In genomic region chr1:151564377-151564776, GRCm38 (mm10) we compare ENCODE assay signal across 9 mouse cellular contexts. TPM values are rescaled to one million over a fixed set of nuclear protein-coding genes. Genes with fewer than 3 reads are reported as not detected.
DNase-seq lines count a peak whose midpoint lies in the region; ATAC-seq lines count a peak whose summit lies in the region.
"Had no signal": no experiment of that assay in that cellular context is flagged by ENCODE, and none has a peak within 500 bp of the region (broad histone marks: within the 10 kb centered on the region; RNA-seq: fewer than 3 reads in every experiment).

No protein-coding gene starts in this region.

- DNase-seq in MN1 (ENCODE audit: low spot score) = peak; percentile 87
- peak; percentile 56 for DNase-seq in cerebellum, adult 8-10 months
- peak; percentile 72 to 91 for DNase-seq in layer of hippocampus, postnatal 25 days (ENCODE audit: extremely low spot score in 1 of 2, low spot score in 1 of 2)
- peak; percentile 87 for DNase-seq in lung, postnatal 36 days
- peak; percentile 81 for DNase-seq in retina, embryonic 14.5 days (ENCODE audit: low spot score)
- DNase-seq in thymus, postnatal 25 days = peak; percentile 68

- H3K27ac ChIP-seq in hindbrain, embryonic 15.5 days (replicated peaks) = no peak overlapping the region
- H3K27ac ChIP-seq: limb, embryonic 15.5 days had no signal

- WGBS in hindbrain, embryonic 15.5 days = 15% methylated on average over 12 of the region's 12 CpGs

- no peaks in the 10 kb centered on the region for H3K9me3 ChIP-seq in hindbrain, embryonic 15.5 days
- H3K9me3 ChIP-seq: limb, embryonic 15.5 days had no signal

- H3K4me3 ChIP-seq in hindbrain, embryonic 15.5 days = no peak overlapping the region
- H3K4me3 ChIP-seq: limb, embryonic 15.5 days had no signal

- peak overlapping the region; percentile 7; the same call in 1 of the 2 replicates for H3K4me2 ChIP-seq in hindbrain, embryonic 15.5 days
- H3K4me2 ChIP-seq: limb, embryonic 15.5 days had no signal

- no peaks in the 10 kb centered on the region for H3K36me3 ChIP-seq in hindbrain, embryonic 15.5 days
- H3K36me3 ChIP-seq: limb, embryonic 15.5 days had no signal

- ATAC-seq in frontal cortex, adult (ENCODE audit: low TSS enrichment) = peak; percentile 100
- peak; percentile 51; the same call in 1 of the 2 replicates for ATAC-seq in hindbrain, embryonic 15.5 days (ENCODE audit: low FRiP score, low read depth)

- H3K9ac ChIP-seq in hindbrain, embryonic 15.5 days = no peak overlapping the region
- H3K9ac ChIP-seq: limb, embryonic 15.5 days had no signal

- no peaks in the 10 kb centered on the region for H3K27me3 ChIP-seq in hindbrain, embryonic 15.5 days
- H3K27me3 ChIP-seq: limb, embryonic 15.5 days had no signal

- H3K4me1 ChIP-seq in hindbrain, embryonic 15.5 days (replicated peaks) = peaks cover 8% of the 10 kb centered on the region
- H3K4me1 ChIP-seq: limb, embryonic 15.5 days had no signal

RNA-seq across cellular contexts. Expression of gene Fam129a, which starts 6.6 kb away (rescaled TPM):
- 0.94 and 0.96 TPM in 2 replicates for polyA plus RNA-seq in hindbrain, embryonic 15.5 days (2015; fragmentation: Nextera tagmentation; extraction: Ambion mirVana)
- total RNA-seq in layer of hippocampus, postnatal 25 days (2021) = 1 to 10 TPM; 1.7 to 2.4 TPM
